Mouse (Mus musculus): ENCODE data around the gene Lpar3. TPM values are rescaled to one million over a fixed set of nuclear protein-coding genes. Genes with fewer than 3 reads are reported as not detected.

Gene Lpar3
- total RNA-seq (2021) (under 1 TPM; 0.10 to 0.32 TPM), polyA plus RNA-seq (2012; rRNA removed) (0.68 and 1.2 TPM in 2 replicates)
- long read RNA-seq = 0 reads

GRCm38 (mm10) chr3:146220776-146221486, at the start of gene Lpar3:
Lpar3 (plus strand) TSS chr3:146220963.
- intact Hi-C loops (cut with DNase I) = no loop called here
- DNase-seq = peak; percentile 52 to 59
- Histone ChIP-seq H3K36me3 (ENCODE audit: control insufficient read depth, insufficient read depth, low read length) (no peaks in the 10 kb centered on the region), H3K27me3 (ENCODE audit: control insufficient read depth, insufficient read depth, low read length) (peaks cover 6% of the 10 kb centered on the region; the same call in 1 of the 2 replicates), H3K4me3 (peak within 1 kb of the TSS; percentile 38), H3K4me1 (ENCODE audit: control insufficient read depth, insufficient read depth, low read length) (peaks cover 3% of the 10 kb centered on the region; the same call in 1 of the 2 replicates), H3K79me2 (replicated peaks; ENCODE audit: control insufficient read depth, insufficient read depth, low read length) (no peaks in the 10 kb centered on the region), H3K9ac (ENCODE audit: low read depth, low read length) (peak within 1 kb of the TSS; percentile 57; the same call in 1 of the 2 replicates), H3K27ac (no peak within 1 kb of the TSS)
- 3% methylated on average over 70 of the region's 73 CpGs for WGBS
- peak; percentile 62 for TF ChIP-seq CTCF (IDR thresholded peaks at IDR 0.05)
- TF ChIP-seq POLR2A (IDR thresholded peaks at IDR 0.05; ENCODE audit: insufficient read depth, low read depth, low read length) = no peak

GRCm38 (mm10) chr3:146173030-146173429, 47.7 kb upstream of the Lpar3 start:
- Histone ChIP-seq H3K4me3 (no peak overlapping the region), H3K36me3 (ENCODE audit: control insufficient read depth, insufficient read depth, low read length) (no peaks in the 10 kb centered on the region), H3K27me3 (ENCODE audit: control insufficient read depth, insufficient read depth, low read length) (no peaks in the 10 kb centered on the region), H3K79me2 (replicated peaks; ENCODE audit: control insufficient read depth, insufficient read depth, low read length) (no peaks in the 10 kb centered on the region), H3K9ac (ENCODE audit: low read depth, low read length) (no peak overlapping the region), H3K4me1 (ENCODE audit: control insufficient read depth, insufficient read depth, low read length) (no peaks in the 10 kb centered on the region), H3K27ac (no peak overlapping the region)
- DNase-seq = no peak
- no peak for TF ChIP-seq POLR2A (IDR thresholded peaks at IDR 0.05; ENCODE audit: insufficient read depth, low read depth, low read length)
- no peak for TF ChIP-seq CTCF (IDR thresholded peaks at IDR 0.05)
- TF ChIP-seq EP300 (IDR thresholded peaks at IDR 0.05; ENCODE audit: insufficient read depth, low read depth, low read length) = no peak
- intact Hi-C loops (cut with DNase I) = no loop called here
- WGBS = 49% methylated on average over 5 of the region's 5 CpGs

DNA sequence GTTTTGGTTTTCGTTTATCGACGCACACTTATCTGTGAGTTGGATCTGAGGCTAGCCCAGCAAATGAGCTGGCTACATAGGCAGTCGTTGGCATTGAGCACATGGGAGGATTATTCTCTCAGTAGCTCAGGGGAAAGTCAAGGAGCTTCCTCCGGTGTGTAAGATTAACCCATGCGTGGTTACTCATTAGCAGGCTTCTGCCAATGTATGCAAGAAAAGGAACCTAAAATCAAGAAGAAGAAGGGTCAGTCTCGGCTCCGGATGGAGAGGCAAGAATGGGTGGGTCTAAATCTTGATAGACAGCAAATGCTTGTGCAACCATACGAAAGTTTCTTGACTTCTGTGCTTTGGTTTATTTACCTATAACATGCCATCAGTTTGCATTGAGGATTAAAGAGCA, 46.5 kb upstream of the Lpar3 start:
- TF ChIP-seq POLR2A (IDR thresholded peaks at IDR 0.05; ENCODE audit: insufficient read depth, low read depth, low read length) = no peak
- H3K36me3 ChIP-seq (ENCODE audit: control insufficient read depth, insufficient read depth, low read length) = no peaks in the 10 kb centered on the region
- H3K4me1 ChIP-seq (ENCODE audit: control insufficient read depth, insufficient read depth, low read length) = no peaks in the 10 kb centered on the region
- no peak for DNase-seq
- 86% methylated on average over 9 of the region's 9 CpGs for WGBS
- intact Hi-C loops (cut with DNase I) = no loop called here
- H3K79me2 ChIP-seq (replicated peaks; ENCODE audit: control insufficient read depth, insufficient read depth, low read length) = no peaks in the 10 kb centered on the region
- H3K27me3 ChIP-seq (ENCODE audit: control insufficient read depth, insufficient read depth, low read length) = no peaks in the 10 kb centered on the region
- H3K4me3 ChIP-seq = no peak overlapping the region
- no peak overlapping the region for H3K27ac ChIP-seq
- no peak overlapping the region for H3K9ac ChIP-seq (ENCODE audit: low read depth, low read length)

GRCm38 (mm10) chr3:146177295-146177694, 43.5 kb upstream of the Lpar3 start:
- Histone ChIP-seq H3K79me2 (replicated peaks; ENCODE audit: control insufficient read depth, insufficient read depth, low read length) (no peaks in the 10 kb centered on the region), H3K27ac (no peak overlapping the region), H3K4me3 (no peak overlapping the region), H3K4me1 (ENCODE audit: control insufficient read depth, insufficient read depth, low read length) (no peaks in the 10 kb centered on the region), H3K9ac (ENCODE audit: low read depth, low read length) (no peak overlapping the region), H3K36me3 (ENCODE audit: control insufficient read depth, insufficient read depth, low read length) (no peaks in the 10 kb centered on the region), H3K27me3 (ENCODE audit: control insufficient read depth, insufficient read depth, low read length) (no peaks in the 10 kb centered on the region)
- TF ChIP-seq EP300 (IDR thresholded peaks at IDR 0.05; ENCODE audit: insufficient read depth, low read depth, low read length) (no peak), CTCF (IDR thresholded peaks at IDR 0.05) (no peak), POLR2A (IDR thresholded peaks at IDR 0.05; ENCODE audit: insufficient read depth, low read depth, low read length) (no peak)
- DNase-seq = no peak
- intact Hi-C loops (cut with DNase I) = loop anchor here (2.0 to 5.0 kb wide), 2 partner anchors 70 to 234 kb away; partner anchors contain the start of gene Wdr63
- 34% methylated on average over 7 of the region's 7 CpGs for WGBS

DNA sequence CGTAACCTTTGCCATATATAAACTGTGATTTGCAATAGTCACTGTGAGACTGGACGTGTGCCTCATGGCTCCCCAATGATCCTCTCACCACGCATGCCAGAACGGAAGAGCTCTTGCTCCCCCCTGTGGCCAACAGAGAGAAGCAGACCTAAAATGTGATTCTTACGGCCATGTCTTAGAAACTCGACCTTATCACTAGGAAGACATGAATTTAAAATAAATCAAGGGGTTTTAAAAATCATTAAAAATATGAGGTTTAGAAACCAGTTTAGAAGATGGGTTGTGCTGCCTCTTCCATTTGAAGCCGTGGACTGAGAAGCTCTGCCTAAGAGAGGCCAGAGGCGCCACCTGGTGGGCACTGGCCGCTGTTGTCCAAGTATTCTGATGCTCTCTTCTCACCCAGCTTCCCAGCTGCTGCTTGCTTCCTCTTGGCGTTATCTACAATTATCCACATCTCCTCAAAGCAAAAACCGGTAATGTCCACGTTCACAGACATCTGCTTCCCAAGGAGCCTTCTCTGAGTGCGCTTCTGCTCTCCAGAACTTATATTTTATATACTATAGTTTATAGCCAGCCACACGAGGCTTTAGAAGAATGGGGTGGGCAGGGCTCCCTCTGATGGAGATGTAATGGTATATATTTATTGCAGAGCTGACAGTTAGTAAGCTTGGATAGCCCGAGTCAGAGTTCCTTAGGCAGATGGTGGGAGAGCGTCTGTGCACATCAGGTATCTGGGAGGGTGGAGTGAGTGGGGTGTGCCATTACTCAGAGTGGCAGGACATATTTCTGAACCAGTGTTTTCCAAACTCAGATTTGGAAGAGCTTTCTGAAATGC, 42.8 kb upstream of the Lpar3 start:
- no peak overlapping the region for H3K9ac ChIP-seq (ENCODE audit: low read depth, low read length)
- H3K27me3 ChIP-seq (ENCODE audit: control insufficient read depth, insufficient read depth, low read length) = no peaks in the 10 kb centered on the region
- DNase-seq = peak; percentile 73 to 81
- H3K36me3 ChIP-seq (ENCODE audit: control insufficient read depth, insufficient read depth, low read length) = no peaks in the 10 kb centered on the region
- intact Hi-C loops (cut with DNase I) = loop anchor here (1.0 to 5.0 kb wide), 3 partner anchors 71 to 235 kb away; partner anchors contain the start of gene Wdr63
- no peaks in the 10 kb centered on the region for H3K79me2 ChIP-seq (replicated peaks; ENCODE audit: control insufficient read depth, insufficient read depth, low read length)
- no peak overlapping the region for H3K27ac ChIP-seq
- 3% methylated on average over 16 of the region's 16 CpGs for whole genome bisulfite sequencing
- TF ChIP-seq POLR2A (IDR thresholded peaks at IDR 0.05; ENCODE audit: insufficient read depth, low read depth, low read length) = no peak
- TF ChIP-seq EP300 (IDR thresholded peaks at IDR 0.05; ENCODE audit: insufficient read depth, low read depth, low read length) = no peak
- TF ChIP-seq CTCF (IDR thresholded peaks at IDR 0.05) = peak; percentile 93
- H3K4me1 ChIP-seq (ENCODE audit: control insufficient read depth, insufficient read depth, low read length) = no peaks in the 10 kb centered on the region
- H3K4me3 ChIP-seq = peak overlapping the region; percentile 36; the same call in 1 of the 2 replicates

Data from heart, adult 2 months (tissue).